Mouse (Mus musculus) heart, embryonic 16.5 days (tissue): Measurements from ENCODE around the gene Thtpa. TPM values are rescaled to one million over a fixed set of nuclear protein-coding genes. Genes with fewer than 3 reads are reported as not detected.

Experiments used
- ATAC-seq: fragments of 200-750 bp; cut with Nextera tagmentation; replicated peaks from 2 replicates; pipeline ENCODE4 v1.8.0; 2017; ENCODE audit warnings: moderate number of reproducible peaks; ENCODE audit not compliant: insufficient read depth, low FRiP score; ENCODE audit errors: extremely low read depth
- H3K27ac ChIP-seq: fragments of 300-500 bp; sonication (generic); 2 replicates; pipeline ENCODE4 v1.5.1; 2014; ENCODE audit warnings: mild to moderate bottlenecking, low read length, control low read depth, moderate library complexity
- H3K27me3 ChIP-seq: fragments of 300-500 bp; sonication (generic); 2 replicates; pipeline ENCODE4 v1.6.1; 2014; ENCODE audit warnings: low read length, mixed read lengths; ENCODE audit not compliant: control insufficient read depth, insufficient read depth
- H3K36me3 ChIP-seq: fragments of 300-500 bp; sonication (generic); 2 replicates; pipeline ENCODE4 v1.6.1; 2014; ENCODE audit not compliant: control insufficient read depth, insufficient read depth
- H3K4me1 ChIP-seq: fragments of 300-500 bp; sonication (generic); 2 replicates; pipeline ENCODE4 v1.6.1; 2014; ENCODE audit warnings: low read length, mixed read lengths; ENCODE audit not compliant: control insufficient read depth, insufficient read depth
- H3K4me2 ChIP-seq: fragments of 300-500 bp; sonication (generic); 2 replicates; pipeline ENCODE4 v1.6.1; 2014; ENCODE audit warnings: low read depth, mild to moderate bottlenecking, control low read depth, low read length
- H3K4me3 ChIP-seq: fragments of 300-500 bp; sonication (generic); 2 replicates; pipeline ENCODE4 v1.5.1; 2014; ENCODE audit warnings: mild to moderate bottlenecking, control low read depth, low read length
- H3K9ac ChIP-seq: fragments of 300-500 bp; sonication (generic); 2 replicates; pipeline ENCODE4 v1.6.1; 2014; ENCODE audit warnings: low read length, control low read depth
- H3K9me3 ChIP-seq: fragments of 300-500 bp; sonication (generic); replicated peaks from 2 replicates; pipeline ENCODE4 v1.6.1; 2016; ENCODE audit warnings: low read length; ENCODE audit not compliant: control insufficient read depth
- WGBS: fragments of 180-500 bp; shearing (Covaris S2); extraction: QIAGEN DNeasy Blood & Tissue Kit; methylation state at CpG from one replicate; pipeline ENCODE4 v1.1.7; 2014; 5-methylcytosine and 5-hydroxymethylcytosine counted together
- polyA plus RNA-seq: library from polyadenylated mRNA; unstranded; fragments of >200 nt; fragmentation: Nextera tagmentation; extraction: Ambion mirVana; gene quantifications from 2 replicates; pipeline ENCODE4 v1.2.1, GENCODE M21; 2015

The Thtpa gene
- polyA plus RNA-seq, 1 experiment from 2014 or later: 16.9 TPM

DNA sequence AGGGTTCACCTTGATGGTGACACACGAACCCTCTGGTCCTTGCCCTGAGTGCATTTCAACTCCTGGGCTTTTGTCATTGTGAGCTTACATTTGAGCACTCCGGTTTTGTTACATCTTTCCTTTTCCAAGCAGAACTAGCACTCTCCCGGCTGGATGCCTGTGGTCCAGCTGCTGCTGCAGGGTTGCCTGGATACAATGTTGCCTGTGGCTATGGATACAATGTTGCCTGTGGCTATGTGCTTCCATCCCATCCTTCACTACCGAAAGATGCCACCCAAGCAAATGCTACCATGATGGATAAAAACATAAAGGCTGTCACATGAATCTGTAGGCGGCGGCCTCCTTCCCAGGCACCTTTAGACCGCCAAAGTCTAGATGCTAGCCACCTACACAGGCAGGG lies 31.9 kb downstream of the Thtpa start:
- Histone ChIP-seq H3K9ac (no peak overlapping the region), H3K9me3 (no peaks in the 10 kb centered on the region), H3K27me3 (no peaks in the 10 kb centered on the region), H3K4me3 (no peak overlapping the region), H3K4me1 (peaks cover 9% of the 10 kb centered on the region), H3K36me3 (no peaks in the 10 kb centered on the region), H3K27ac (no peak overlapping the region), H3K4me2 (no peak overlapping the region)
- ATAC-seq: no peak
- WGBS: 82% methylated on average over 7 of the region's 7 CpGs

- ATAC-seq: no peak
- no peaks in the 10 kb centered on the region for H3K4me1 ChIP-seq
- H3K36me3 ChIP-seq: no peaks in the 10 kb centered on the region
- 52% methylated on average over 8 of the region's 8 CpGs for WGBS
- H3K4me2 ChIP-seq: no peak overlapping the region
- H3K27ac ChIP-seq: no peak overlapping the region
- no peak overlapping the region for H3K4me3 ChIP-seq
- H3K9ac ChIP-seq: no peak overlapping the region
- no peaks in the 10 kb centered on the region for H3K9me3 ChIP-seq
- no peaks in the 10 kb centered on the region for H3K27me3 ChIP-seq
Observed at GRCm38 (mm10) chr14:55135676-55136075, 41.1 kb downstream of the Thtpa start.

DNA sequence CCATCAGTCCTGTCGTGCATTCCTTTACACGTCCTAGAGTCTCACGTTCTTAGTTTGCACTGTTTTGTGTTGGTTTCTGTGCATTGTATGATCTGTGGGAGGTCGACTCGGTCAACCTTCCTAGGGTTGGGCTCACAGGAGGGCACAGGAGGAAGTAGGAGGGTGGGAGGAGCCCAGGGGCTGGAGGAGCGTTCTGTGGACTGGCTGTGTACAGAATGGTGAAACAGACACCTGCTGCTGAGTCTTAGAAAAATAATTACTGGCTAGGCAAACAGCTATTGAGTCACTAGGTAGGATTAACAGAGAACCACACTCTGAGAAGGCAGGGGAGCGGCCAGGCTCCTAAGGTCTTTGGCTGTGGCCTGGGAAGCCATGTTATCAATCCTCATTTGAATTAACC lies 44.7 kb downstream of the Thtpa start:
- H3K9me3 ChIP-seq: no peaks in the 10 kb centered on the region
- H3K27me3 ChIP-seq: no peaks in the 10 kb centered on the region
- ATAC-seq: no peak
- WGBS: 53% methylated on average over 7 of the region's 7 CpGs
- H3K9ac ChIP-seq: no peak overlapping the region
- no peak overlapping the region for H3K4me3 ChIP-seq
- H3K27ac ChIP-seq: no peak overlapping the region
- no peaks in the 10 kb centered on the region for H3K4me1 ChIP-seq
- no peaks in the 10 kb centered on the region for H3K36me3 ChIP-seq
- H3K4me2 ChIP-seq: no peak overlapping the region

GRCm38 (mm10) chr14:55146324-55146723 lies 51.7 kb downstream of the Thtpa start:
- no peaks in the 10 kb centered on the region for H3K36me3 ChIP-seq
- no peak overlapping the region for H3K4me3 ChIP-seq
- H3K27ac ChIP-seq: no peak overlapping the region
- ATAC-seq: no peak
- H3K9me3 ChIP-seq: no peaks in the 10 kb centered on the region
- H3K9ac ChIP-seq: no peak overlapping the region
- no peak overlapping the region for H3K4me2 ChIP-seq
- H3K27me3 ChIP-seq: no peaks in the 10 kb centered on the region
- WGBS: 77% methylated on average over 1 of the region's 1 CpGs
- H3K4me1 ChIP-seq: 0 out of 2 replicates have a peak, but pooled peaks cover 4% of the 10 kb centered on the region

GRCm38 (mm10) chr14:55146829-55147401 lies 52.3 kb downstream of the Thtpa start:
- 0 out of 2 replicates have a peak, but pooled peaks cover 4% of the 10 kb centered on the region for H3K4me1 ChIP-seq
- no peak overlapping the region for H3K27ac ChIP-seq
- ATAC-seq: no peak
- H3K9ac ChIP-seq: no peak overlapping the region
- no peak overlapping the region for H3K4me3 ChIP-seq
- no peaks in the 10 kb centered on the region for H3K36me3 ChIP-seq
- 81% methylated on average over 12 of the region's 12 CpGs for WGBS
- H3K4me2 ChIP-seq: no peak overlapping the region
- no peaks in the 10 kb centered on the region for H3K9me3 ChIP-seq
- H3K27me3 ChIP-seq: no peaks in the 10 kb centered on the region

DNA sequence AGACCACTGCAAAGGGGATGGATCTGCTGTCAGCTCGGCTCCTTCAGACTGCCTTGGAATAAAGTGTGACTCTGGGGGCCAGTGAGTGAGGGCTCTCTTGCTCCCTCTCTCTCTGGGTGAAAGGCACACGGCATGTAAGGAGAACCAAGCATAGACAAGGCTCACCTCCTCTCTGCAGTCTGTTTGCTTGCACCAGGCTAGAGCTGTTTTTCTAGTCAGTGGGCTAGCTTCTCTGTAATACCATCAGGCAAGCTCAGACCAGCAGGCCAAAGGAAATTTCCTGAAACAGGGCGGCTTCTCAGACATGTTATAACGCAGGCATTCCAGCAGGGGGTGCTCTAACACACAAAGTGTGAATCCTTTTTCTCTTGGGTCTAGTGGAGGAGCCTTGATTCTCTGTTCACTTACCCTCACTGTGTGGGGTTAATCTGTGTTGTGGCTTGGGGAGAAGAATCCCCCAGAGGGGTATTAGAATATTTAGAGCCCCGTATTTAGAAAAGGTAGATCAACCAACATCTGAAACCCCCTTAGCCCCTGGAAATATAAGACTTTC lies 53.9 kb downstream of the Thtpa start:
- H3K9me3 ChIP-seq: no peaks in the 10 kb centered on the region; the same call in 1 of the 2 replicates
- H3K36me3 ChIP-seq: no peaks in the 10 kb centered on the region
- no peak overlapping the region for H3K27ac ChIP-seq
- no peak overlapping the region for H3K9ac ChIP-seq
- H3K4me2 ChIP-seq: no peak overlapping the region
- H3K4me3 ChIP-seq: no peak overlapping the region
- 0 out of 2 replicates have a peak, but pooled peaks cover 4% of the 10 kb centered on the region for H3K4me1 ChIP-seq
- no peaks in the 10 kb centered on the region for H3K27me3 ChIP-seq
- WGBS: 24% methylated on average over 5 of the region's 5 CpGs
- ATAC-seq: no peak

Other genes starting within 250 kb of the Thtpa start
- gene Homez, start 223.8 kb upstream of the Thtpa start, polyA plus RNA-seq: 4.9 and 6.4 TPM in 2 replicates
- gene Ppp1r3e, start 217.2 kb upstream of the Thtpa start, polyA plus RNA-seq: 0.59 and 1.4 TPM in 2 replicates
- 3.3 and 4.3 TPM in 2 replicates for gene Bcl2l2, start 211.4 kb upstream of the Thtpa start, polyA plus RNA-seq
- gene Gm20521, start 211.3 kb upstream of the Thtpa start, polyA plus RNA-seq: not detected in 2 replicates
- gene Pabpn1, start 202.3 kb upstream of the Thtpa start, polyA plus RNA-seq: 61.9 and 68.4 TPM in 2 replicates
- 27.2 and 31.9 TPM in 2 replicates for gene Slc22a17, start 181.7 kb upstream of the Thtpa start, polyA plus RNA-seq
- 13.4 and 14.4 TPM in 2 replicates for gene Efs, start 168.7 kb upstream of the Thtpa start, polyA plus RNA-seq
- gene Il25, start 162.1 kb upstream of the Thtpa start, polyA plus RNA-seq: not detected in 2 replicates
- 0.86 and 1.3 TPM in 2 replicates for gene Cmtm5, start 158.5 kb upstream of the Thtpa start, polyA plus RNA-seq
- 2,302 and 2,585 TPM in 2 replicates for gene Myh6, start 127.9 kb upstream of the Thtpa start, polyA plus RNA-seq
- not detected in 2 replicates for gene Gm17428, start 117.9 kb upstream of the Thtpa start, polyA plus RNA-seq
- gene Myh7, start 100.2 kb upstream of the Thtpa start, polyA plus RNA-seq: 6,075 and 6,619 TPM in 2 replicates
- gene Ngdn, start 79.3 kb upstream of the Thtpa start, polyA plus RNA-seq: 63.3 and 68.1 TPM in 2 replicates
- gene Zfhx2, start 2.5 kb upstream of the Thtpa start, polyA plus RNA-seq: 2.5 and 3.0 TPM in 2 replicates
- 10.4 and 14.2 TPM in 2 replicates for gene Ap1g2, start 11.8 kb downstream of the Thtpa start, polyA plus RNA-seq
- gene Jph4, start 22.2 kb downstream of the Thtpa start, polyA plus RNA-seq: 0.09 and 0.25 TPM in 2 replicates
- not detected in 2 replicates for gene Dhrs2, start 127.2 kb downstream of the Thtpa start, polyA plus RNA-seq